Mouse (Mus musculus) midbrain, postnatal 0 days (tissue): ENCODE data around the gene Golm1. TPM values are rescaled to one million over a fixed set of nuclear protein-coding genes. Genes with fewer than 3 reads are reported as not detected.

Experiments
- ATAC-seq: fragments of 200-750 bp; cut with Nextera tagmentation; 2 replicates; pipeline ENCODE4 v1.8.0; 2017; ENCODE audit warnings: moderate number of reproducible peaks, mild to moderate bottlenecking, moderate TSS enrichment, moderate library complexity; ENCODE audit not compliant: low FRiP score
- DNase-seq: peaks from one replicate; pipeline ENCODE4 v3.0.0-alpha.2; 2015; ENCODE audit warnings: low spot score
- H3K27ac ChIP-seq: fragments of 300-500 bp; sonication (generic); 2 replicates; pipeline ENCODE4 v1.5.1; 2014; ENCODE audit warnings: low read depth, mild to moderate bottlenecking, low read length, mixed read lengths
- H3K27me3 ChIP-seq: fragments of 300-500 bp; sonication (generic); 2 replicates; pipeline ENCODE4 v1.6.1; 2014; ENCODE audit warnings: low read length, control low read depth, mixed read lengths; ENCODE audit not compliant: insufficient read depth
- H3K36me3 ChIP-seq: fragments of 300-500 bp; sonication (generic); 2 replicates; pipeline ENCODE4 v1.6.1; 2014; ENCODE audit warnings: low read length, control low read depth, mixed read lengths; ENCODE audit not compliant: insufficient read depth
- H3K4me1 ChIP-seq: fragments of 300-500 bp; sonication (generic); 2 replicates; pipeline ENCODE4 v1.6.1; 2014; ENCODE audit warnings: mild to moderate bottlenecking, control low read depth, antibody characterized with exemption, low read length, mixed read lengths; ENCODE audit not compliant: insufficient read depth
- H3K4me2 ChIP-seq: fragments of 300-500 bp; sonication (generic); 2 replicates; pipeline ENCODE4 v1.6.1; 2014; ENCODE audit warnings: low read depth, mild to moderate bottlenecking, low read length, mixed read lengths; ENCODE audit not compliant: poor library complexity, severe bottlenecking
- H3K4me3 ChIP-seq: fragments of 300-500 bp; sonication (generic); 2 replicates; pipeline ENCODE4 v1.5.1; 2014; ENCODE audit warnings: low read depth, mild to moderate bottlenecking, low read length, moderate library complexity
- H3K9ac ChIP-seq: fragments of 300-500 bp; sonication (generic); replicated peaks from 2 replicates; pipeline ENCODE4 v1.6.1; 2014; ENCODE audit warnings: mild to moderate bottlenecking, low read length, moderate library complexity, mixed read lengths; ENCODE audit not compliant: poor library complexity, severe bottlenecking
- H3K9me3 ChIP-seq: fragments of 300-500 bp; sonication (generic); 2 replicates; pipeline ENCODE4 v1.6.1; 2016; ENCODE audit warnings: low read length, control low read depth
- CTCF ChIP-seq: IDR thresholded peaks from 2 replicates; pipeline ENCODE4 v1.5.1; 2016; ENCODE audit warnings: antibody characterized with exemption, mild to moderate bottlenecking
- WGBS: fragments of 180-500 bp; shearing (Covaris S2); extraction: QIAGEN DNeasy Blood & Tissue Kit; methylation state at CpG from one replicate; pipeline ENCODE4 v1.1.7; 2014; 5-methylcytosine and 5-hydroxymethylcytosine counted together
- polyA plus RNA-seq: library from polyadenylated mRNA; unstranded; fragments of >200 nt; fragmentation: Nextera tagmentation; extraction: Ambion mirVana; gene quantifications from 2 replicates; pipeline ENCODE4 v1.2.1, GENCODE M21; 2015
- total RNA-seq: library from RNA; depleted of rRNA; stranded (reverse); fragments of >200 nt; gene quantifications from 2 replicates; pipeline ENCODE4 v1.2.3, GENCODE M21; 2014

Gene Golm1
- total and polyA plus RNA-seq, 2 experiments from 2014 or later = 13.0 to 15.3 TPM

DNA sequence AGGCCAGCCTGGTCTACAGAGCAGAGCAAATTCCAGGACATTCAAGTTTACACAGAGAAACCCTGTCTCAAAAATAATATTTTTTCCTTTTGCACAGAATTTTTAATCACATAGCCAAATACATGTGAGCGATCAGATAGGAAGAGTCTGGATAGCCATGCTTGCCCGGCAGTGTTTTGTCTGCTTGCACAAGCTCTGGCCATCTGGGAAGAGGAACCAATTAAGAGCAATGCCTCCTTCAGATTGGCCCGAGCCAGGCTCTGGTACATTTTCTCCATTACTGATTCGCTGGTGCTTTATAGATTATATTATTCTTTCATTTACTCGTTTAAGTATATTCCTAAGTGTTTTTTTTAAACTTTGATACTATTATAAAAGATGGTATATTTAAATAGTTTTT, 7.8 kb downstream of the Golm1 start:
- H3K4me2 ChIP-seq = no peak overlapping the region
- H3K9ac ChIP-seq = no peak overlapping the region
- H3K27me3 ChIP-seq = no peaks in the 10 kb centered on the region
- H3K4me3 ChIP-seq = no peak overlapping the region
- H3K36me3 ChIP-seq = no peaks in the 10 kb centered on the region
- H3K9me3 ChIP-seq = no peaks in the 10 kb centered on the region
- DNase-seq (no peak), ATAC-seq (no peak)
- 84% methylated on average over 5 of the region's 5 CpGs for WGBS
- H3K27ac ChIP-seq = no peak overlapping the region
- no peak for TF ChIP-seq CTCF
- H3K4me1 ChIP-seq = no peaks in the 10 kb centered on the region

DNA sequence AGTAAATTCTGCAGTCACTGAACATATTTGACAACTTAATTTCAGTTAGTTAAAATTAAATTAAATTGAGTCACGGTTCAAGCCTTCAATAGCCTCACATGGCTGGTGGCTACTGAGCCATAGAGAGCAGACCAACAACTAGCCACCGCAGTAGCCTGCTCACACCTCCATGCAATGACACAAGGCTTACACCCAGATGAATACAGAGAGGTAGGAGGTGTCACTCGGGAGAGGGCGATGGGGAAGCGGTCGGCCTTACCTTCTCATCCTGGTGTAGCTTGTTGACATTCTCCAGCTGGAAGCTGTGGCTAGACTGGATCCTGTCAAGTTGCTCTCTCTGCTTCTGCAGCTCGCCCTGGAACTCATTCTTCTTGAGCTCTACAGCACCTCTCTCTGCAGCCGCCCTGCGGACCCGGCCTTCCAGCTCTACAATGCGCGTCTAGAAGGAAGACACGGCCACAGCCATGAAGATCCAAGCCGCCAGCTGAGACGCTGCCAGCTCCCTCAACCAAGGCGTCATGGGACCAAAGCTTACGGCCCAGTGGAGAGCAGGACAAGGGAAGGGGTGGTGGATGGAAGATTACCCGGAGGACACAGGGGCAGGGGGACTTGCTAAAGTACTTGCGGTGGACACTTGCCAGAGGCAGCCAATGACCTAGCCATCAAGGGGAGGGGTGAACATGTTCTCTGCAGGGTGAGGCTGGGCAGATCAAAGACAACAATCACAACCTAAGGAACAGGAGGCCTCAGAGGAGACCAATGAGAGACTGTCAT, 11.5 kb downstream of the Golm1 start:
- Histone ChIP-seq H3K36me3 (no peaks in the 10 kb centered on the region), H3K4me1 (no peaks in the 10 kb centered on the region), H3K9ac (no peak overlapping the region), H3K27ac (no peak overlapping the region), H3K27me3 (no peaks in the 10 kb centered on the region), H3K4me3 (no peak overlapping the region), H3K9me3 (no peaks in the 10 kb centered on the region), H3K4me2 (no peak overlapping the region)
- ATAC-seq = no peak
- TF ChIP-seq CTCF = no peak
- WGBS = 93% methylated on average over 19 of the region's 19 CpGs
- no peak for DNase-seq

DNA sequence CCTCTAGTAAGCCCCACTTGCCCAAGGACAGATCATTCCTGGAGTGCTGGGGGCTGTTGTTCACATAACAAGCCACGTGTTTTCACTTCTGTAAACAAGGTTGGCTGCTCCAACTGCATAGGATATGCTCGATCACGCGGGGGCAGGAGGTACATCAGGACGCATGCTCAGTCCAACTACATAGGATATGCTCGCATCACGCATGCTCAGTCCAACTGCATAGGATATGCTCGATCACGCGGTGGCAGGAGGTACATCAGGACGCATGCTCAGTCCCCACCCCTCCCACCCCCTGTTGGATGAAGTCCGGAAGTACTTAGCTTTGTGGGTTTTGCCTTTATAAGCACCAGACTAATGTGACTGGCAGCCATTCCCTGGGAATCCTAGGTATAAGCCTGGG, 13.6 kb downstream of the Golm1 start:
- Histone ChIP-seq H3K4me2 (no peak overlapping the region), H3K36me3 (no peaks in the 10 kb centered on the region), H3K9me3 (no peaks in the 10 kb centered on the region), H3K9ac (no peak overlapping the region), H3K4me1 (no peaks in the 10 kb centered on the region), H3K27ac (no peak overlapping the region), H3K4me3 (no peak overlapping the region), H3K27me3 (no peaks in the 10 kb centered on the region)
- 96% methylated on average over 12 of the region's 12 CpGs for WGBS
- DNase-seq (no peak), ATAC-seq (no peak)
- TF ChIP-seq CTCF = no peak

DNA sequence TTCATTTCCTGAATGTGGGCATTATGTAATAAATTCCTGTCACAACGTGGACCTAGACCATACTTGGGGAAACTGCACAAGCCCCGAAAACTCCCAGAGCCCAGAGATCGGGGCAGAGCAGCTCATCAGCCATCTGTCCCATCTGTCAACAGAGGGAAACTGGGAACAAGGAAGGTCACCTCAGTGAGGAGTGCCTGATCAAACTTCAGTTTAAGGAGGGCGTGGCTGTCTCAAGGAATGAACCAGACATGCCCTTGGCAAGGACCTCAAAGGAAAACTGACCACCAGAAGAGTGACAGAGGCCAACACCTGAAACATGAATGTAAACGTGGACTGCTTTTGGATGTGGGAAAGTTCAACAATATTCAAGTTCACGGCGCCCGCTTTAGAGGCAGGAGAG, 14.2 kb downstream of the Golm1 start:
- no peak overlapping the region for H3K27ac ChIP-seq
- ATAC-seq (no peak), DNase-seq (no peak)
- H3K9ac ChIP-seq = no peak overlapping the region
- no peaks in the 10 kb centered on the region for H3K27me3 ChIP-seq
- no peaks in the 10 kb centered on the region for H3K4me1 ChIP-seq
- H3K4me3 ChIP-seq = no peak overlapping the region
- no peaks in the 10 kb centered on the region for H3K36me3 ChIP-seq
- H3K9me3 ChIP-seq = no peaks in the 10 kb centered on the region
- 94% methylated on average over 8 of the region's 8 CpGs for WGBS
- no peak for TF ChIP-seq CTCF
- no peak overlapping the region for H3K4me2 ChIP-seq

DNA sequence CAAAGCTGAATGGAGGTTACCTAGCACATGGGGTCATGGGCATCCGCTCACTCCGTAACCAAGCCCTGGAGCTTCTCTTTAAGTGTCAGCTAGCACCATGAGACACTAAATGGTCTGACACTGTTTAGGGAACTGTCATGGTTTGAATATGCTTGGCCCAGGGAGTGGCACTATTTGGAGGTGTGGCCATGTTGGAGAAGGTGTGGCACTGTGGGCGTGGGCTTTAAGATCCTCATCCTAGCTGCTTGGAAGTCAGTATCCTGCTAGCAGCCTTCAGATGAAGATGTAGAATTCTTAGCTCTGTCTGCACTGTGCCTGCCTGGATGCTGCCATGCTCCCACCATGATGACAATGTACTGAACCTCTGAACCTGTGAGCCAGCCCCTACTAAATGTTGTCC, 15.2 kb downstream of the Golm1 start:
- no peak for DNase-seq
- no peaks in the 10 kb centered on the region for H3K27me3 ChIP-seq
- WGBS = 99% methylated on average over 3 of the region's 3 CpGs

DNA sequence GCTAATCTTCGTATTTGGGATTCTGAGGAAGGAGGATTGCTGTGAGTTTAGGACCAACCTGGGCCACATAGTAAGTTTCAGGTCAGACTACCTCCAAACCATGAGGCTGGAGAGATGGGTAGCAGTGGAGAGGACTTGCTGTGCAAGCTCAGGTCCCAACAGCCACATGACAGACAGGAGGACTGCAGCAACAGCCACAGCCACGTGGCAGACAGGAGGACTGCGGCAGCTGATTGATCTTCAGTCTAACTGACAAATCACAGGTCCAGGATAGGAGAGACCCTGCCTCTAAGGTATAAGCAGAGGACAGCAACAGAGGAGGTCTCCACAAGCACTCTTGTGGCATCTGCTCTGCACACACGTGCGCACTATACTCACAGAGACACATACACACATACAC, 17.8 kb downstream of the Golm1 start:
- DNase-seq = no peak
- no peaks in the 10 kb centered on the region for H3K9me3 ChIP-seq
- no peak overlapping the region for H3K27ac ChIP-seq
- H3K9ac ChIP-seq = no peak overlapping the region
- no peak for ATAC-seq
- H3K4me1 ChIP-seq = peaks cover 5% of the 10 kb centered on the region
- no peaks in the 10 kb centered on the region for H3K27me3 ChIP-seq
- 78% methylated on average over 5 of the region's 5 CpGs for WGBS
- H3K4me3 ChIP-seq = no peak overlapping the region
- H3K4me2 ChIP-seq = no peak overlapping the region
- H3K36me3 ChIP-seq = no peaks in the 10 kb centered on the region
- TF ChIP-seq CTCF = no peak

More for the DNA sequence above, 15.2 kb downstream of the Golm1 start:
- H3K4me2 ChIP-seq = no peak overlapping the region
- H3K36me3 ChIP-seq = no peaks in the 10 kb centered on the region
- TF ChIP-seq CTCF = no peak
- H3K9me3 ChIP-seq = no peaks in the 10 kb centered on the region
- no peak overlapping the region for H3K9ac ChIP-seq
- no peaks in the 10 kb centered on the region for H3K4me1 ChIP-seq
- no peak overlapping the region for H3K4me3 ChIP-seq
- ATAC-seq = no peak
- H3K27ac ChIP-seq = no peak overlapping the region
